Mouse (Mus musculus): ENCODE measurements around the gene Mfsd6. TPM values are rescaled to one million over a fixed set of nuclear protein-coding genes. Genes with fewer than 3 reads are reported as not detected.
A peak's percentile ranks its signal among the peaks of the same experiment; 100 is the strongest.

Gene Mfsd6
- total and polyA plus RNA-seq, 3 experiments: 0.36 to 0.89 (median 0.47) TPM

- Histone ChIP-seq H3K27me3 (replicated peaks) (no peaks in the 10 kb centered on the region), H3K4me2 (ENCODE audit: insufficient read depth, low read depth, poor library complexity, severe bottlenecking) (peak within 1 kb of the TSS; percentile 98), H3K9ac (ENCODE audit: insufficient read depth, low read depth) (peak within 1 kb of the TSS; percentile 94), H3K27ac (ENCODE audit: insufficient read depth, low read depth) (peak within 1 kb of the TSS; percentile 92), H3K9me3 (replicated peaks; ENCODE audit: low read length) (no peaks in the 10 kb centered on the region), H3K4me1 (ENCODE audit: control insufficient read depth in 1 of 2, insufficient read depth in 2 of 2) (peaks cover 2 to 37% of the 10 kb centered on the region in 2 experiments; a peak in 3 of 4 replicates), H3K4me3 (replicated peaks in 1 of 3; ENCODE audit: low read depth in 2 of 3, low read length in 2 of 3, poor library complexity in 1 of 3) (peak within 1 kb of the TSS; percentile 80 to 99 (median 89)), H3K79me2 (replicated peaks; ENCODE audit: control insufficient read depth, extremely low read depth, insufficient read depth, poor library complexity, severe bottlenecking) (peaks cover 2% of the 10 kb centered on the region), H3K36me3 (replicated peaks in 1 of 2; ENCODE audit: control insufficient read depth in 1 of 2, insufficient read depth in 1 of 2, low read length in 1 of 2) (peaks cover 0 to 25% of the 10 kb centered on the region in 2 experiments)
- DNase-seq (ENCODE audit: extremely low read depth): peak; percentile 85
- peak; percentile 64 for TF ChIP-seq ZNF384 (IDR thresholded peaks at IDR 0.05; ENCODE audit: low read depth, low read length)
- TF ChIP-seq RCOR1 (conservative IDR thresholded peaks at IDR 0.05; ENCODE audit: low read depth, low read length): no peak
- TF ChIP-seq RAD21 (IDR thresholded peaks at IDR 0.05; ENCODE audit: low read depth, low read length): peak; percentile 79
- peak; percentile 18; the same call in 1 of the 2 replicates for TF ChIP-seq ZC3H11A (IDR thresholded peaks at IDR 0.05; ENCODE audit: low read depth, low read length)
- TF ChIP-seq CTCF (conservative IDR thresholded peaks at IDR 0.05 in 1 of 2, IDR thresholded peaks at IDR 0.05 in 1 of 2; ENCODE audit: low read depth in 2 of 2, low read length in 2 of 2): peak; percentile 11 to 90; a peak in 2 of 4 replicates
- TF ChIP-seq TCF12 (IDR thresholded peaks at IDR 0.05; ENCODE audit: low read depth, low read length): peak; percentile 72
- TF ChIP-seq E2F4 (IDR thresholded peaks at IDR 0.05; ENCODE audit: insufficient replicate concordance, low read depth, low read length): peak; percentile 96
- peak; percentile 50; the same call in 1 of the 2 replicates for TF ChIP-seq HCFC1 (IDR thresholded peaks at IDR 0.05; ENCODE audit: low read depth, low read length)
- TF ChIP-seq MAFK (IDR thresholded peaks at IDR 0.05; ENCODE audit: insufficient replicate concordance, low read length): peak; percentile 34; the same call in 1 of the 2 replicates
- peak; percentile 36; the same call in 1 of the 2 replicates for TF ChIP-seq MXI1 (IDR thresholded peaks at IDR 0.05; ENCODE audit: low read depth, low read length)
- TF ChIP-seq POLR2A (IDR thresholded peaks at IDR 0.05; ENCODE audit: low read depth, low read length): peak; percentile 75
- peak; percentile 55; the same call in 1 of the 2 replicates for TF ChIP-seq ZMIZ1 (IDR thresholded peaks at IDR 0.05; ENCODE audit: low read depth, low read length)
- TF ChIP-seq MAZ (IDR thresholded peaks at IDR 0.05; ENCODE audit: low read depth, low read length): peak; percentile 58; the same call in 1 of the 2 replicates
- TF ChIP-seq ELF1 (IDR thresholded peaks at IDR 0.05; ENCODE audit: low read depth, low read length): peak; percentile 85
- peak; percentile 75; the same call in 1 of the 2 replicates for TF ChIP-seq MEF2A (IDR thresholded peaks at IDR 0.05; ENCODE audit: borderline replicate concordance, low read depth, low read length)
- TF ChIP-seq NELFE (IDR thresholded peaks at IDR 0.05; ENCODE audit: low read depth, low read length): peak; percentile 75
- peak; percentile 71 for TF ChIP-seq BHLHE40 (IDR thresholded peaks at IDR 0.05; ENCODE audit: low read depth, low read length)
- no peak for TF ChIP-seq POLR2AphosphoS2 (IDR thresholded peaks at IDR 0.05; ENCODE audit: low read depth, low read length)
- no peak for TF ChIP-seq EP300 (IDR thresholded peaks at IDR 0.05; ENCODE audit: low read length)
- TF ChIP-seq IRF4 (IDR thresholded peaks at IDR 0.05; ENCODE audit: low read depth, low read length): peak; percentile 77
- TF ChIP-seq ZKSCAN1 (IDR thresholded peaks at IDR 0.05; ENCODE audit: borderline replicate concordance, low read depth, low read length): no peak
- no peak for TF ChIP-seq JUND (conservative IDR thresholded peaks at IDR 0.05; ENCODE audit: low read depth, low read length)
- TF ChIP-seq KAT2A (IDR thresholded peaks at IDR 0.05; ENCODE audit: insufficient replicate concordance, low read length): 0 out of 2 replicates have a peak, but pooled peaks have one; percentile 45
- TF ChIP-seq USF1 (IDR thresholded peaks at IDR 0.05; ENCODE audit: low read depth, low read length): no peak
- no peak for TF ChIP-seq USF2 (conservative IDR thresholded peaks at IDR 0.05; ENCODE audit: low read depth, low read length)
- TF ChIP-seq SMC3 (IDR thresholded peaks at IDR 0.05; ENCODE audit: low read depth, low read length): peak; percentile 84
- TF ChIP-seq NRF1 (IDR thresholded peaks at IDR 0.05; ENCODE audit: low read depth, low read length): peak; percentile 35; the same call in 1 of the 2 replicates
- in situ Hi-C loops (cut with MboI; ENCODE audit: low pct_ligation_motif_present, low pct_unique_long_range_greater_than_20kb, low sequenced_read_pairs) (loop anchor here (25.0 kb wide), 4 partner anchors 232 to 518 kb away; partner anchors contain the start of gene Stat1), dilution Hi-C loops (cut with MboI; ENCODE audit: extremely low pct_ligation_motif_present, extremely low pct_unique_long_range_greater_than_20kb, low sequenced_read_pairs) (no loop called here)
Observed at GRCm38 (mm10) chr1:52630248-52630936, 96.9 kb downstream of the Mfsd6 start, which contains the start of gene Nemp2. TSS of gene Nemp2 (plus strand) at chr1:52630703.
